Comparison of ENCODE assay signal across 16 mouse cellular contexts in the genomic region with DNA sequence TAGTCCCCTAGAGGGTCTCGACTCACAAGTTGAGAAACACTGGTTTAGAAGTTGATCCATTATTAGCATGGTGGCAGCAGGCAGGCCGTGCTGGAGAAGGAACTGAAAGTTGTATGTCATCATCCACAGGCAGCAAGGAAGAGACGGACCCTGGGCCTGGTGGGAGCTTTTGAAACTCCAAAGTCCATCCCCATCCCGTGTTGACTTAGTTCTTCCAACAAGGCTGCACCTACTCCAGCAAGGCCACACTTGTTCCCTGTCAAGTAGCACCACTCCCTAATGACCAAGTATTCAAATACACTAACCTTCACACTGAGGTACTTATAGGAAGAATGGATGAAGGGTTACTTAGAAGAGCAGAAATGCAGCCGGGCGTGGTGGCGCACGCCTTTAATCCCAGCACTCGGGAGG. TPM values are rescaled to one million over a fixed set of nuclear protein-coding genes. Genes with fewer than 3 reads are reported as not detected.
DNase-seq lines count a peak whose midpoint lies in the region; ATAC-seq and TF ChIP-seq lines count a peak whose summit lies in the region.
"Had no signal": no experiment of that assay in that cellular context is flagged by ENCODE, and none has a peak within 500 bp of the region (broad histone marks: within the 10 kb centered on the region; RNA-seq: fewer than 3 reads in every experiment).

No protein-coding gene starts in this region.

- H3K27me3 ChIP-seq in MEL (ENCODE audit: control insufficient read depth in 1 of 2, insufficient read depth in 2 of 2, low read length in 2 of 2): no peaks in the 10 kb centered on the region
- H3K27me3 ChIP-seq in intestine, embryonic 15.5 days (replicated peaks): no peaks in the 10 kb centered on the region
- H3K27me3 ChIP-seq in liver, postnatal 0 days (ENCODE audit: insufficient read depth, low read length): no peaks in the 10 kb centered on the region
- H3K27me3 ChIP-seq: embryonic facial prominence, embryonic 15.5 days; heart, embryonic 13.5 days; hindbrain, embryonic 13.5 days; limb, embryonic 13.5 days; midbrain, embryonic 12.5 days had no signal

- no peak overlapping the region for H3K9ac ChIP-seq in MEL (ENCODE audit: control insufficient read depth, low read depth, low read length, poor library complexity, severe bottlenecking)
- no peak overlapping the region for H3K9ac ChIP-seq in intestine, embryonic 15.5 days
- H3K9ac ChIP-seq in liver, postnatal 0 days (replicated peaks): no peak overlapping the region
- H3K9ac ChIP-seq: embryonic facial prominence, embryonic 15.5 days; heart, embryonic 13.5 days; hindbrain, embryonic 13.5 days; limb, embryonic 13.5 days; midbrain, embryonic 12.5 days had no signal

- TF ChIP-seq EP300 in MEL (IDR thresholded peaks at IDR 0.05; ENCODE audit: low read depth in 1 of 2, low read length in 2 of 2): no peak
- TF ChIP-seq EP300 in liver, postnatal 0 days (IDR thresholded peaks at IDR 0.05; ENCODE audit: low read depth): no peak

- ATAC-seq in intestine, embryonic 15.5 days: peak; percentile 92
- peak; percentile 67 for ATAC-seq in liver, postnatal 0 days
- peak; percentile 75 for ATAC-seq in monocyte, adult 5-6 weeks (replicated peaks; ENCODE audit: insufficient number of reproducible peaks, low FRiP score, low TSS enrichment, poor library complexity, severe bottlenecking)
- ATAC-seq: forebrain, embryonic 14.5 days had no signal

- no peak for TF ChIP-seq CTCF in MEL (IDR thresholded peaks at IDR 0.05 in 2 of 3, conservative IDR thresholded peaks at IDR 0.05 in 1 of 3; ENCODE audit: control insufficient read depth in 1 of 3, insufficient read depth in 1 of 3, low read depth in 2 of 3, low read length in 3 of 3, poor library complexity in 1 of 3, severe bottlenecking in 1 of 3)
- TF ChIP-seq CTCF in liver, postnatal 0 days (IDR thresholded peaks at IDR 0.05; ENCODE audit: low read depth): no peak

- peaks cover 6 to 8% of the 10 kb centered on the region in 2 experiments; a peak in 3 of 4 replicates for H3K4me1 ChIP-seq in MEL (ENCODE audit: control insufficient read depth in 1 of 2, insufficient read depth in 2 of 2, low read length in 2 of 2)
- H3K4me1 ChIP-seq in intestine, embryonic 15.5 days (replicated peaks): peaks cover 5% of the 10 kb centered on the region; the same call in 1 of the 2 replicates
- peaks cover 23% of the 10 kb centered on the region for H3K4me1 ChIP-seq in liver, postnatal 0 days (ENCODE audit: insufficient read depth)
- H3K4me1 ChIP-seq: embryonic facial prominence, embryonic 15.5 days; hindbrain, embryonic 13.5 days; midbrain, embryonic 12.5 days had no signal

- no peak overlapping the region for H3K4me3 ChIP-seq in MEL (ENCODE audit: control insufficient read depth in 1 of 2, insufficient read depth in 1 of 2, low read depth in 2 of 2, low read length in 2 of 2)
- H3K4me3 ChIP-seq in intestine, embryonic 15.5 days (replicated peaks): no peak overlapping the region
- H3K4me3 ChIP-seq in liver, postnatal 0 days (ENCODE audit: low read depth, low read length): no peak overlapping the region
- H3K4me3 ChIP-seq: embryonic facial prominence, embryonic 15.5 days; heart, embryonic 13.5 days; hindbrain, embryonic 13.5 days; limb, embryonic 13.5 days; midbrain, embryonic 12.5 days had no signal

- H3K36me3 ChIP-seq in MEL (ENCODE audit: control insufficient read depth in 1 of 2, insufficient read depth in 2 of 2, low read length in 2 of 2): peaks cover 28 to 36% of the 10 kb centered on the region in 2 experiments
- H3K36me3 ChIP-seq in intestine, embryonic 15.5 days: 0 out of 2 replicates have a peak, but pooled peaks cover 4% of the 10 kb centered on the region
- peaks cover 7% of the 10 kb centered on the region for H3K36me3 ChIP-seq in liver, postnatal 0 days (replicated peaks; ENCODE audit: insufficient read depth, low read length)

- H3K4me2 ChIP-seq in intestine, embryonic 15.5 days (replicated peaks): no peak overlapping the region
- no peak overlapping the region for H3K4me2 ChIP-seq in liver, postnatal 0 days (ENCODE audit: low read depth, low read length)
- H3K4me2 ChIP-seq: embryonic facial prominence, embryonic 15.5 days; heart, embryonic 13.5 days; hindbrain, embryonic 13.5 days; limb, embryonic 13.5 days; midbrain, embryonic 12.5 days had no signal

- no peak for TF ChIP-seq POLR2A in MEL (IDR thresholded peaks at IDR 0.05; ENCODE audit: control insufficient read depth in 1 of 2, insufficient read depth in 1 of 2, low read depth in 1 of 2, low read length in 2 of 2, poor library complexity in 1 of 2)

- no peak overlapping the region; the same call in 1 of the 2 replicates for H3K27ac ChIP-seq in MEL (ENCODE audit: control insufficient read depth, low read depth, low read length)
- H3K27ac ChIP-seq in intestine, embryonic 15.5 days: no peak overlapping the region
- H3K27ac ChIP-seq in liver, postnatal 0 days (ENCODE audit: low read depth): no peak overlapping the region
- H3K27ac ChIP-seq: embryonic facial prominence, embryonic 15.5 days; heart, embryonic 13.5 days; hindbrain, embryonic 13.5 days; kidney, postnatal 0 days; limb, embryonic 13.5 days; midbrain, embryonic 12.5 days had no signal

- peak; percentile 27 for DNase-seq in MEL (ENCODE audit: low read depth, low spot score)
- DNase-seq in liver, postnatal 0 days: peak; percentile 25
- no peak for DNase-seq in spleen, adult 12 weeks (ENCODE audit: low spot score)
- DNase-seq in heart, postnatal 4 days: no peak
- DNase-seq in thymus, postnatal 14 days: no peak
- DNase-seq in heart, adult 9 months (ENCODE audit: low spot score in 2 of 2): no peak
- DNase-seq: adrenal gland, postnatal 10 days had no signal

- TF ChIP-seq RAD21 in MEL (IDR thresholded peaks at IDR 0.05; ENCODE audit: low read depth, low read length): no peak

- 71% methylated on average over 9 of the region's 9 CpGs for WGBS in intestine, embryonic 15.5 days
- 61% methylated on average over 9 of the region's 9 CpGs for WGBS in liver, postnatal 0 days (ENCODE audit: insufficient replicate concordance)

- no peaks in the 10 kb centered on the region for H3K9me3 ChIP-seq in MEL (replicated peaks; ENCODE audit: insufficient read depth, low read length)
- no peaks in the 10 kb centered on the region for H3K9me3 ChIP-seq in intestine, embryonic 15.5 days
- H3K9me3 ChIP-seq in liver, postnatal 0 days (ENCODE audit: low read length): no peaks in the 10 kb centered on the region
- H3K9me3 ChIP-seq: embryonic facial prominence, embryonic 15.5 days; heart, embryonic 13.5 days; hindbrain, embryonic 13.5 days; limb, embryonic 13.5 days; midbrain, embryonic 12.5 days had no signal

- peaks cover 47% of the 10 kb centered on the region for H3K79me2 ChIP-seq in MEL (ENCODE audit: control insufficient read depth, insufficient read depth, low read length, poor library complexity)

TF ChIP-seq in MEL, 35 proteins besides CTCF, POLR2A, EP300 and RAD21:
- TF ChIP-seq POLR2AphosphoS2 (IDR thresholded peaks at IDR 0.05; ENCODE audit: low read length): no peak
- TF ChIP-seq RCOR1 (IDR thresholded peaks at IDR 0.05; ENCODE audit: low read depth, low read length): no peak
- no peak for TF ChIP-seq E2F4 (IDR thresholded peaks at IDR 0.05; ENCODE audit: borderline replicate concordance, low read depth, low read length)
- TF ChIP-seq UBTF (IDR thresholded peaks at IDR 0.05; ENCODE audit: borderline replicate concordance, insufficient read depth, low read depth, low read length): no peak
- no peak for TF ChIP-seq MXI1 (IDR thresholded peaks at IDR 0.05; ENCODE audit: low read depth, low read length)
- TF ChIP-seq TAL1 (IDR thresholded peaks at IDR 0.05; ENCODE audit: low read length): no peak
- TF ChIP-seq ELF1 (IDR thresholded peaks at IDR 0.05; ENCODE audit: low read depth, low read length): no peak
- no peak for TF ChIP-seq ETS1 (IDR thresholded peaks at IDR 0.05; ENCODE audit: low read depth, low read length)
- TF ChIP-seq NRF1 (IDR thresholded peaks at IDR 0.05; ENCODE audit: insufficient read depth, low read depth, low read length, poor library complexity, severe bottlenecking): no peak

RNA-seq across cellular contexts. Expression of a gene that starts 17.3 kb away (rescaled TPM):
- 55.6 and 57.1 TPM in 2 replicates for total RNA-seq in MEL (2012; rRNA removed)
- 10 to 100 TPM in 1 of 2 experiments, not detected in 1; 61.4 TPM for polyA plus RNA-seq in MEL (2012; ENCODE audit: insufficient read depth in 1 of 2, insufficient read length in 2 of 2, low read depth in 1 of 2, low replicate concordance in 2 of 2, missing spikeins in 1 of 2)
- polyA plus RNA-seq in intestine, embryonic 15.5 days (2015; fragmentation: Nextera tagmentation; extraction: Ambion mirVana): 14.6 and 17.2 TPM in 2 replicates
- polyA plus RNA-seq in liver, postnatal 0 days (2015; fragmentation: Nextera tagmentation; extraction: Ambion mirVana): 4.9 and 5.6 TPM in 2 replicates
- total RNA-seq in monocyte, adult 5-6 weeks (2017): 121 to 148 TPM (median 146 TPM) in 3 replicates
- 10 to 100 TPM; 64.9 to 66.8 TPM for total RNA-seq in heart, postnatal 4 days (2021)

Comparison
In these comparisons a context has a peak if more than half of its experiments do, and no peak if none do; other contexts are left out.
1. DNase-seq: peak in MEL (single experiment) and liver, postnatal 0 days (single experiment); none in spleen, adult 12 weeks (single experiment), heart, postnatal 4 days (single experiment), thymus, postnatal 14 days (single experiment) and heart, adult 9 months (0 of 2).
2. Peak in every context shown above with its lines, with median percentiles within 50 percentile points of each other: ATAC-seq.